9 mouse cellular contexts compared by ENCODE assay signal in genomic region chr2:26353066-26353980, GRCm38 (mm10). TPM values are rescaled to one million over a fixed set of nuclear protein-coding genes. Genes with fewer than 3 reads are reported as not detected.
DNase-seq lines count a peak whose midpoint lies in the region; ATAC-seq and TF ChIP-seq lines count a peak whose summit lies in the region.
"Had no signal": no experiment of that assay in that cellular context is flagged by ENCODE, and none has a peak within 500 bp of the region (broad histone marks: within the 10 kb centered on the region; RNA-seq: fewer than 3 reads in every experiment).

No protein-coding gene starts in this region.

- H3K36me3 ChIP-seq in megakaryocyte, embryonic 14.5 days (replicated peaks; ENCODE audit: low read length) = peaks cover 70% of the 10 kb centered on the region
- peaks cover 22% of the 10 kb centered on the region for H3K36me3 ChIP-seq in limb, embryonic 12.5 days
- peaks cover 5% of the 10 kb centered on the region for H3K36me3 ChIP-seq in stomach, embryonic 14.5 days (ENCODE audit: control insufficient read depth, insufficient read depth, low read length)
- no peaks in the 10 kb centered on the region for H3K36me3 ChIP-seq in thymus, adult 2 months (ENCODE audit: control insufficient read depth, insufficient read depth, low read length)

- DNase-seq in cerebellum, adult 11-12 months = peak; percentile 68
- DNase-seq in thymus, postnatal 25 days = no peak
- no peak for DNase-seq in thymus, adult 2 months
- DNase-seq: kidney, adult 8-10 months had no signal

- peaks cover 18% of the 10 kb centered on the region for H3K27me3 ChIP-seq in megakaryocyte, embryonic 14.5 days (replicated peaks)
- H3K27me3 ChIP-seq in limb, embryonic 12.5 days = no peaks in the 10 kb centered on the region
- H3K27me3 ChIP-seq in stomach, embryonic 14.5 days (ENCODE audit: control insufficient read depth, insufficient read depth, low read length) = no peaks in the 10 kb centered on the region
- H3K27me3 ChIP-seq in thymus, adult 2 months (ENCODE audit: control insufficient read depth, insufficient read depth, low read length) = no peaks in the 10 kb centered on the region

- peak overlapping the region; percentile 95 for H3K4me2 ChIP-seq in limb, embryonic 12.5 days
- H3K4me2 ChIP-seq in stomach, embryonic 14.5 days (replicated peaks; ENCODE audit: low read depth, low read length) = peak overlapping the region; percentile 96

- no peak for TF ChIP-seq CTCF in thymus, adult 2 months (IDR thresholded peaks at IDR 0.05; ENCODE audit: borderline replicate concordance, control insufficient read depth, extremely low read depth, insufficient read depth, low read length, poor library complexity)

- H3K9me3 ChIP-seq in megakaryocyte, embryonic 14.5 days = no peaks in the 10 kb centered on the region
- H3K9me3 ChIP-seq in limb, embryonic 12.5 days = no peaks in the 10 kb centered on the region
- no peaks in the 10 kb centered on the region for H3K9me3 ChIP-seq in stomach, embryonic 14.5 days (ENCODE audit: control insufficient read depth, low read depth, low read length)

- 89% methylated on average over 11 of the region's 11 CpGs for WGBS in limb, embryonic 12.5 days
- 81% methylated on average over 11 of the region's 11 CpGs for WGBS in stomach, embryonic 14.5 days
- 92% methylated on average over 11 of the region's 11 CpGs for WGBS in thymus, adult 2 months

- no peak for ATAC-seq in cerebellum, adult (ENCODE audit: insufficient number of reproducible peaks, low FRiP score, low TSS enrichment)
- no peak for ATAC-seq in megakaryocyte, adult 5-6 weeks (ENCODE audit: poor library complexity, severe bottlenecking)
- no peak for ATAC-seq in limb, embryonic 12.5 days (ENCODE audit: insufficient number of reproducible peaks, insufficient read depth, low FRiP score, low TSS enrichment, low read depth)
- ATAC-seq in stomach, embryonic 14.5 days (ENCODE audit: insufficient number of reproducible peaks, insufficient read depth, low FRiP score, low read depth) = no peak

- peaks cover 80% of the 10 kb centered on the region for H3K4me1 ChIP-seq in megakaryocyte, embryonic 14.5 days
- H3K4me1 ChIP-seq in limb, embryonic 12.5 days (replicated peaks) = peaks cover 18% of the 10 kb centered on the region
- peaks cover 20% of the 10 kb centered on the region; the same call in 1 of the 2 replicates for H3K4me1 ChIP-seq in stomach, embryonic 14.5 days (ENCODE audit: control insufficient read depth, insufficient read depth, low read length)
- peaks cover 44% of the 10 kb centered on the region for H3K4me1 ChIP-seq in thymus, adult 2 months (replicated peaks; ENCODE audit: control insufficient read depth, insufficient read depth, low read length)

- H3K9ac ChIP-seq in limb, embryonic 12.5 days (replicated peaks) = peak overlapping the region; percentile 78
- H3K9ac ChIP-seq in stomach, embryonic 14.5 days (replicated peaks; ENCODE audit: low read depth, low read length) = no peak overlapping the region

- peak overlapping the region; percentile 98 for H3K4me3 ChIP-seq in megakaryocyte, embryonic 14.5 days (replicated peaks)
- H3K4me3 ChIP-seq in limb, embryonic 12.5 days (replicated peaks) = peak overlapping the region; percentile 81
- H3K4me3 ChIP-seq in stomach, embryonic 14.5 days (ENCODE audit: low read depth, low read length) = peak overlapping the region; percentile 60; the same call in 1 of the 2 replicates
- no peak overlapping the region for H3K4me3 ChIP-seq in thymus, adult 2 months (ENCODE audit: control insufficient read depth, insufficient read depth, low read length)

- TF ChIP-seq POLR2A in thymus, adult 2 months (IDR thresholded peaks at IDR 0.05; ENCODE audit: control insufficient read depth, extremely low read depth, insufficient read depth, low read length, poor library complexity) = no peak

- H3K27ac ChIP-seq in limb, embryonic 12.5 days = no peak overlapping the region
- no peak overlapping the region for H3K27ac ChIP-seq in stomach, embryonic 14.5 days (ENCODE audit: low read length)
- no peak overlapping the region for H3K27ac ChIP-seq in thymus, adult 2 months (ENCODE audit: control insufficient read depth, insufficient read depth, low read length)

RNA-seq across cellular contexts. Expression of gene Dnlz, which starts 1.4 kb away (rescaled TPM):
- 34.4 and 35.3 TPM in 2 replicates for polyA plus RNA-seq in megakaryocyte, embryonic 14.5 days (2012; ENCODE audit: insufficient read depth, low replicate concordance)
- total RNA-seq in megakaryocyte, adult 5-6 weeks (2015) = 4.4 and 5.8 TPM in 2 replicates
- total RNA-seq in megakaryocyte, adult 5-6 weeks (2017) = 5.1 TPM in 2 replicates
- polyA plus RNA-seq in limb, embryonic 12.5 days (2016; fragmentation: Nextera tagmentation; extraction: Ambion mirVana) = 32.2 and 32.5 TPM in 2 replicates
- polyA plus RNA-seq in stomach, embryonic 14.5 days (2014; fragmentation: Nextera tagmentation; extraction: Ambion mirVana) = 25.6 and 27.6 TPM in 2 replicates
- 31.5 and 32.0 TPM in 2 replicates for polyA plus RNA-seq in thymus, adult 2 months (2012; rRNA removed)

RNA-seq across cellular contexts. Expression of gene Card9, which starts 7.4 kb away (rescaled TPM):
- 29.8 and 81.2 TPM in 2 replicates for polyA plus RNA-seq in megakaryocyte, embryonic 14.5 days (2012; ENCODE audit: insufficient read depth, low replicate concordance)
- total RNA-seq in megakaryocyte, adult 5-6 weeks (2015) = 42.6 and 45.3 TPM in 2 replicates
- 141 and 169 TPM in 2 replicates for total RNA-seq in megakaryocyte, adult 5-6 weeks (2017)
- polyA plus RNA-seq in limb, embryonic 12.5 days (2016; fragmentation: Nextera tagmentation; extraction: Ambion mirVana) = 0.50 and 0.51 TPM in 2 replicates
- 0.51 and 0.88 TPM in 2 replicates for polyA plus RNA-seq in stomach, embryonic 14.5 days (2014; fragmentation: Nextera tagmentation; extraction: Ambion mirVana)
- polyA plus RNA-seq in thymus, adult 2 months (2012; rRNA removed) = 39.1 and 51.0 TPM in 2 replicates

RNA-seq across cellular contexts. Expression of gene Snapc4, which starts 27.1 kb away (rescaled TPM):
- 15.8 and 18.0 TPM in 2 replicates for polyA plus RNA-seq in megakaryocyte, embryonic 14.5 days (2012; ENCODE audit: insufficient read depth, low replicate concordance)
- 6.1 and 10.7 TPM in 2 replicates for total RNA-seq in megakaryocyte, adult 5-6 weeks (2015)
- total RNA-seq in megakaryocyte, adult 5-6 weeks (2017) = 12.2 and 13.3 TPM in 2 replicates
- 36.7 and 39.4 TPM in 2 replicates for polyA plus RNA-seq in limb, embryonic 12.5 days (2016; fragmentation: Nextera tagmentation; extraction: Ambion mirVana)
- polyA plus RNA-seq in stomach, embryonic 14.5 days (2014; fragmentation: Nextera tagmentation; extraction: Ambion mirVana) = 29.4 and 32.2 TPM in 2 replicates
- polyA plus RNA-seq in thymus, adult 2 months (2012; rRNA removed) = 59.2 and 60.4 TPM in 2 replicates

RNA-seq across cellular contexts. Expression of gene Entr1, which starts 35.8 kb away (rescaled TPM):
- 10.0 and 30.9 TPM in 2 replicates for polyA plus RNA-seq in megakaryocyte, embryonic 14.5 days (2012; ENCODE audit: insufficient read depth, low replicate concordance)
- 62.2 and 76.5 TPM in 2 replicates for total RNA-seq in megakaryocyte, adult 5-6 weeks (2015)
- 60.4 and 63.4 TPM in 2 replicates for total RNA-seq in megakaryocyte, adult 5-6 weeks (2017)
- polyA plus RNA-seq in limb, embryonic 12.5 days (2016; fragmentation: Nextera tagmentation; extraction: Ambion mirVana) = 170 TPM in 2 replicates
- 102 and 117 TPM in 2 replicates for polyA plus RNA-seq in stomach, embryonic 14.5 days (2014; fragmentation: Nextera tagmentation; extraction: Ambion mirVana)
- polyA plus RNA-seq in thymus, adult 2 months (2012; rRNA removed) = 216 and 228 TPM in 2 replicates

RNA-seq across cellular contexts. Expression of gene Pmpca, which starts 35.8 kb away (rescaled TPM):
- 110 and 172 TPM in 2 replicates for polyA plus RNA-seq in megakaryocyte, embryonic 14.5 days (2012; ENCODE audit: insufficient read depth, low replicate concordance)
- 26.4 and 27.1 TPM in 2 replicates for total RNA-seq in megakaryocyte, adult 5-6 weeks (2015)
- 35.0 and 38.5 TPM in 2 replicates for total RNA-seq in megakaryocyte, adult 5-6 weeks (2017)
- polyA plus RNA-seq in limb, embryonic 12.5 days (2016; fragmentation: Nextera tagmentation; extraction: Ambion mirVana) = 116 TPM in 2 replicates
- 83.2 and 86.5 TPM in 2 replicates for polyA plus RNA-seq in stomach, embryonic 14.5 days (2014; fragmentation: Nextera tagmentation; extraction: Ambion mirVana)
- polyA plus RNA-seq in thymus, adult 2 months (2012; rRNA removed) = 50.5 and 55.2 TPM in 2 replicates

Comparison
In these comparisons a context has a peak if more than half of its experiments do, and no peak if none do; other contexts are left out.
1. RNA of gene Card9, which starts 7.4 kb away (polyA plus RNA-seq): 29.8 to 81.2 TPM in megakaryocyte, embryonic 14.5 days and 39.1 to 51.0 TPM in thymus, adult 2 months; 0.51 to 0.88 TPM in stomach, embryonic 14.5 days and 0.50 to 0.51 TPM in limb, embryonic 12.5 days; every median in the first group is over 10 times any median in the second.